Mouse (Mus musculus) Muller cell, postnatal 12 days (primary cell): ENCODE results near the gene Epas1.

Experiments used
- DNase-seq: peaks from one replicate; pipeline ENCODE4 v3.0.0-alpha.2; 2015; ENCODE audit errors: inconsistent ontology term

The Epas1 gene

GRCm38 (mm10) chr17:86755581-86756195 lies 2.2 kb downstream of the Epas1 start:
- peak; percentile 64 for DNase-seq

GRCm38 (mm10) chr17:86757621-86758020 lies 4.1 kb downstream of the Epas1 start:
- DNase-seq = peak; percentile 12

- DNase-seq = no peak
These were observed 8.4 kb downstream of the Epas1 start for GRCm38 (mm10) chr17:86761859-86762258.

DNA sequence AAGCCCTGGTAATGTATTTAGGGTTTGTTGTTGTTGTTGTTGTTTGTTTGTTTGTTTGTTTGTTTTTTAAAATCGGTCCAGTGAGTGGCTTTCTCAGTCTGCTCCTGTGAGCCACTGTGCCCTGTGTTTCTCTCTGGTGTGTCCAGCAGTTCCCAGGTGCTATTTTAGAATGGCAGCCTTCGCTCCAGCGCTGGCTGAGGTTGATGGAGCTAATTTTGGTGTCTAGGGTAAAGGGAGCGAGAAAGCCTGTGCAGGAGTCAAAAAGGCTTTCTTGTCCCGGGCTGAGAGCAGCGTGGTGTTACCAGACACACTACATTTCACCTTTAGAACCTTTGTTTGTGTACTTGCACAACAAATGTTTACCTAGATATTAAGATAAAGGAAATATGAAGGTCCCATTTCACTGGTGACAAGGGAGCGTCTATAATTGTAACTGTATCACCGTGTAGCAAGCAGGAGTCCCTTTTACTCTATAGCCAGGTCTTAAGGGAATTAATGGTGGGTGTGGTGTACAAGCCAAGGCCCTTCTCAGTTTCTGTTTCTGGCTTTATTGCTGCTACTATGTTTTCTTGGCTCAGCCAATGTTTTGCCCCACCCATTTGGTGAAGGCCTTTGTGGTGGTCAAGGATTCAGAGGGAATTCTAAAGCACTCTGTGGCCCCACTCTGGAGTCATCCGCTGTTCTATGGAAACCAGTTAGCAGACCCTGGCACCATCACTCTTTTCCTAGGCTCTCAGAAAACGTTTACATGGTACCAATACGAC lies 9.2 kb downstream of the Epas1 start:
- DNase-seq = no peak

- no peak for DNase-seq
These were observed 12.4 kb downstream of the Epas1 start for GRCm38 (mm10) chr17:86765762-86766404.

GRCm38 (mm10) chr17:86766412-86766811 lies 12.9 kb downstream of the Epas1 start:
- no peak for DNase-seq

DNA sequence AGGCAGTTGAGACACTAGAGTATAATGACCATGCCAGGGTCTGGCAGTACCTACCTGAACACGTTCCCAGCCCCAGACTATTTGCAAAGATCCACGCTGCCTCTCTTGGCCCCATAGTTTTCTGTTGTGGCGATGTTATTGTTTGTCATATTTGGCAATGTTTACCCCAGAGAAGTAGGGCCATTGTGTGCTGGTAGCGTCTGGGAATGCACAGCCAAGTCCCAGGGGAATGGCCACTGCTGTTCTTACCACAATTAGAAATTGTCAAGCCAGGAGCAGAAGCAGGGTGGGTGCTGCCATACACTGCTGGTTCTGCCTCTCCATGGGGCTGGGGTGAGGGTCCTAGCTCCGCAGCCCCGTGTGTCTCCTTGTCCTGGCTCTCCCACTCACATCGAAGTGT lies 15.1 kb downstream of the Epas1 start:
- DNase-seq = no peak

DNA sequence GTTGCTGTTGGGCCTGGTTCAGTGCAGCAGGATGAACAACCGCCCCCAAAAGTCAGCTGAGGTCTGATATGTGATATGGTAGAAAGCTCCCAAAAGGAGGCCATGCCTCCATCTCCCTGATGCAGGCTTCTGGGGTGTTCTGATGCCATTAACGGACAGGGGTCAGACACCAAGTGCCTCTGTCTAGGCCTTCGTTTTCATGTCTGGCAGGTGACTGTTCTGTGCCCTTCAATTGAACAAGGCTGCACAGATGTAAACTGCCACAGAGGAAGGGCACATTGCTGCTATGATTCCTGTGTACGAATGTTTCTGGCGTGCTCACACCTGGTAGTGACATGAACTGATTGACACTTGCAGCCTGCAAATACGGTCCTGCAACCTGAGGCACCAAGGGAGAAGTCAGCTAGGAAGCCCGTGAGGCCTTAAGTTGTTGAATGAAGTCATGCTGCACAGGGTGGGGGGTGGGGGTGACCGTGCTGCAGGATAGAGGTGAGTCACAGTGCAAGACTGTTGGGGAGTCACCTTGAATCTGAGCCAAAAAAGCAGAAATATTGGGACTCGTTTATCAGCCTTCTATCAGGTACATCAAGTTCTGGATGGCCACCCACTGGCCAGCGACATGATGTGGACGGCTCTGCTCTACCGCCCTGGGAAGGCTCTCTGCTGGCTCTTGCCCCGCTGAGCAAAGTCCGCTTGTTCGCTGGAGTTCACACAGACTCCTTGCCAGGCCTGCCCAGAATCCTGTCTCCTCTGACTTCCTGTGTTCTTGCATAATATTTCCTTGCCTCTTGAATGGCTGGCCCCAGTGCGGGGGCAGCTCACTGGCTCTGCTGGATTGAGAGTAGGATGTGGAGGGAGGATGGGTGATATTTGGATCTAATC lies 16.1 kb downstream of the Epas1 start:
- peak; percentile 85 for DNase-seq

DNA sequence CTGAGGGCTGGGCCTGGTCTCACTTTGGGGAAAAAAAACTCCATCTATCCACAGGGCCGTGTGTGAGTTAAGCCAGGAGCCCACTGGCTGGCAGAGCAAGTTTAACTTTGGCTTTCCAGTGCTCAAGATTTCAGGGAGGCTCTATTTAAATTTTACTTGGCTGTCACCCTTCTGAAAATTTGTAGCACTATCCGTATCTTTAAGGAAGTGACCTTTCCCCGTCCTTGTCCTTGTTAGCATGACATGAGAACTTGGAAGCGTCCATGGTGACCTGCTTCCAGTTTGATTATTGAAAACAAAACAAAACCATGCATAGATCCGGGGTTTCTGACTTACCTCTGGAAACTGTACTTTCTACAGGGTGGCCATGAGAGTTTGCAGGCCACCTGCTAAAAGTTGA lies 17.3 kb downstream of the Epas1 start:
- no peak for DNase-seq

GRCm38 (mm10) chr17:86772035-86772434 lies 18.5 kb downstream of the Epas1 start:
- DNase-seq = no peak

GRCm38 (mm10) chr17:86772929-86773588 lies 19.6 kb downstream of the Epas1 start:
- DNase-seq = no peak

DNA sequence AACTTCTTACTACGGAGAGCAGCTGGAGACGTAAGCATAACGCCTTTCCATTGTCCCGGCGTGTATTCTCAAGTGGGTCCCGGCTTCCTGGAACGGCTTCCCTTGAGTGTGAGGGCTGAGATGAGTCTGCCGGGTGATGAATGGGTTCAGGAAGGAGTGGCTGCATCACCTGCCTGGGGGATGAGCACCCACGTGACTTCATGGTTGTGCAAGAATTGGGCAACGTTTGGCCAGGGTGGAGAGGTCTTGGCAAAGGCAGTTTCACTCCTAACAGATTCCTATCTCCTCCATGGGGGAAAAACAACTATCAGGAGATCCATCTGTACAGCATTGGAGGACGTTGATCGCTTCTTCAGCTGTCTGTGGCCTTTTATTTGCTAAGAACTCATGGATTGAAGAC lies 23.0 kb downstream of the Epas1 start:
- no peak for DNase-seq

- no peak for DNase-seq
These were observed 24.6 kb downstream of the Epas1 start for GRCm38 (mm10) chr17:86778147-86778546.

DNA sequence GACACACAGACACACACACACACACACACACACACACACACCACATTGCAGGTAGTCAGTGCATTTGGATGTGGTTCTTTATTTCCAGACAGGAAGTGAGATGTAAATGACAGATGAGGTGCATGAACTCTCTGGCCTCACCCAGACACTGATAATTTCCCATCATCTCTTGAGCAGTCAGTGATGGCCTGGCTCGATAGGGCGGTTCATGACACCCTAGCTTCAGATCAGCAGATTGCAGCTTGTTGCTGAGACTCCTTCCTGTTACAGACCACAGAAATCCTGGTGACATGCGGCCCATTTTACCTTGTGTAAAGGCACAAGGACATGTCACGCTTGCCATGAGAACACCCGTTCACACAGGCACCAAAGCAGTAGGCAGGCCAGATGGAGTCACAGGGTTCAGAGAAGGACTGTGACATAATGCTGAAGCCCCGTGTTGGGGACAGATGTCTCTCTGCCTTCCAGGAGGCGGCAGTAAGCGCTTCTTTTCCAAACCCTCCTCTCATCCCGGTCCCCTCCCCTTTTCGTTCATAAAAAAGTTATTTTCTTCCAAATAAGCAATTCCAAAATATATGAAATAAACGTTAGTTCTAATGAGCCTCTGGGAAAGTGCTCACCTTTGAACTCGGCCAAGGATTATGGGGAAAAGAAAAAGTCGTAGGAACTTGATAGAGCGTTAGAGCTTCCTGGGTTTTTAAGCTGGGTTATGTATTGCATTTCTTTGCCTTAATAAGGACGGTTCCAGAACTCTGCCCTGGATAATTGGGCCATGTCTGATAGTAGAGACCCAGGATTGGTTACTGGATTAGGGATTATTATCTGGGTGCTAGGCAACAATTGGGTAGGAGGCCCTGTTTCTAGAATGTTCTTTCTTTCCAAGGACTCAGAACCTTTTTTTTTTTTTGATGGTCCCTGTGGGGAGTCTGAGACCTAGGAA lies 26.0 kb downstream of the Epas1 start:
- DNase-seq = no peak

DNA sequence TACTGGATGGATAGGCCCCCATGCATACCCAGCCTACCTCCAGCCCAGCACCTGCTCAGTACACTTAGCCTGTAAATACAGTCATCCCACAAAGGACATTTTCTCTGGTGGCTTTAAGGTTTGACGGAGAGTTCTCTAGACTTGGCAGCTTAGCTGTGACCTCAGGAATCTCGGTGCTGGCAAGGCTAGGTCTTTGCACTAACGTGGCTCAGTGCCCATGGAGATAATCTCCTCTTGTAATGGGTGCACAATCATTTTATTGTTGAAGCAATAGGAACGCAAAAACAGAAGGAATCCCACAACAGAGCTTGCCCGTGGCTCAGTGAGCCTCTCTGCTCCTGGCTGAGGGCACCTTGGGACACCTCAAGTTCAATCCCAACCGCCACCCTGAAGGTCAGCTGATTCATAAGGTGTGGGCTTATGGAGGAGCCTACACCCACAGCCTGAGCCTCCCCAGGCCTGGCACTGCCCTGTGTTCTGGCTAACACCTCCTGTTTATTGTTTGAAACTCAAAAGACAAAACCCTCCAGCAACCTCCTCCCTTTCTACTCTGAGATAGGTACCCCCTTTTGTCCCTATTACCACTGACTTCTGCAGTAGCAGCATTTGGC lies 27.3 kb downstream of the Epas1 start:
- peak; percentile 84 for DNase-seq

DNA sequence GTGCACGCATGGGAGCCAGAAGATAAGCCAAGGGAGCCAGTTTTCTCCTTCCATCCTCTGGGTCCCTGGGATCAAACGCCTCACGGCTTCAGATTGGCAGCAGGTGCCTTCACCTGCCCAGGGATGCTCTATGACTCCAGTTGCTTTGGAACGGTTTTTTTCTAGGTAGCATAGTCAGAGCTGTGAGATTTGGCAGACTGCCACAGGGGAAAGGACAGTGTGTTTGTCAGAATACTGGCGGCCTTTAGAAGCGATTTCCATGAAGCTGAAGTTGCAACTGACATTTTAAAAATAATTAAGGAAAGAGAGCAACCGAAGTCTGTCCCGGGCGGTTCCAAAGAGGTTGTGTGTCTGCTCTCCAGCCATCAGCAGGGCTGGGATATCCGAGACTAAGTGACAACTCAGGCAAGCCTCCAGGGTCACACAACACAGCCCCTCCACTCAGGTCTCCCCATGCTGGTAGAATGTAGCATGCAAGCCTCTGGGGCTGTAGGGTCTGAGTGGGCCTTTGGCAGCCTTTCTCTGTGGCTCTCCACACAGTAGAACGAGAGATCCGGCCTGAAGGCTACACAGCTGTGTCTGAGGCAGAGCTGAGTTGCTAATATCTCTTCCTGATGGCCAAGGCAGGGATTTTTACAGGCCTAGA lies 28.4 kb downstream of the Epas1 start:
- peak; percentile 31 for DNase-seq

DNA sequence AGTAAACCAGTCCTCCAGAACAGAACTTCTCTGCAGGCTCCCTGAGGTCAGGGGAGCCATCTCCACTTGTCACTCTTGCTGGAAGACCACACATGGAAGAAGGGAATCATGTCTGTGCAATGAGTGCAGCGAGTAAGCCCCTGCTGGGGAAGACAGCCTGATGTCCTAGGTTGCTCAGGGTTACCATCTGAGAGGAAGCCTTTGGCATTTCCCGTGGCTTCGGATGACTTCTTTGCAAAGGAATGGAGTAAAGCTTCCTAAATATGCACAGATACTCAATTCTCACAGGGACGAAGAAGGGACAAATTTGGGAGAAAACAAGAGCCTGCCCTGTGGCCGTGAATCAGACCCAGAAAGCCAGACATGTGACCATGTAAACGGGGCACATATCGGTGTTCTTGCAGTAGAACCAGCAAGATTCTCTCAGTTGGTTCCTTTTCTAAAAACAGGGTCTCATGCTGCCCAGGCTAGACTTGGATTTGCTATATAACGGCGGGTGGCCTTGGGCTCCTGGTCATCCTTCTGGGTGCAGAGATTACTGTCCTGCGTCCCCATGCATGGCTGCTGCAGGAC lies 31.0 kb downstream of the Epas1 start:
- peak; percentile 65 for DNase-seq

DNA sequence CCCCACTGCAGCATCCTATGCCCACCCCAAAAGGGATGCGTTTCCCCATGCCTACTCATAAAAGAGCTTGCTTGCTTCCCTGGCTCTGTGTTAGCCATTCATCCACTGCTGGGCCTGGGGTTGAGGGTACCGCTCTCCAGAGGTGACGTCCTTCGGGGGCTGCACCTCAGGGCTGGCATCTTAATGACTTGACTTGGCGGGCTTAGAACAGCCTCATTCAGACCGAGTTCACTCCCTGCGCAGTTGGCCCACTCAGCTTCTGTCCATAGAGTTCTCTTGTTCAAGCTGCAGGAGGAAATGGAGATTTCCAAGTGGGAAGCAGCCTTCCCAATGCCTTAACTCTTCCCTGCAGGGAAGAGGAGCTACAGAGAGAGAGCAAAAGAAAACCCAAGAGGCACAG lies 32.1 kb downstream of the Epas1 start:
- DNase-seq = no peak

DNA sequence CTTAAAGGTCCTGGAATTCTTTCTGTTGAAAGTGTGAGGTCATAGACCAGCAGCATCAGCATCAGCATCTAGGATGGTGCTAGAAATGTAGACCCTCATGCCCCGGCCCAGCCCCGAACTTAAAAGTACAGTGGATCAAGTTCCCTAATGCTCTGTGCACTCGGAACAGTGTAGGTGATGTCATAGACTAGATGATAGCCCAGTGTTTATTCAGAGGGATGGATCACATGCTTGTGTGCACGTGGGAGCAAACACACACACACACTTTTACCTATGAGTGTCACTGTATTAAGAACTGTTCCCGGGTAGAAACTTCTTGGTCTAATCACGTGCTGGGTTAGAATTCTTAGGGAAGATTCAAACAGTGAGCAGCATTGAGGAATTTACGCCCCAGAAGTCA lies 33.0 kb downstream of the Epas1 start:
- no peak for DNase-seq
